Mouse (Mus musculus): ENCODE results near the gene Slc9a8. TPM values are rescaled to one million over a fixed set of nuclear protein-coding genes. Genes with fewer than 3 reads are reported as not detected.

Slc9a8 gene
- total and polyA plus RNA-seq, 2 experiments from 2014 or later: 10.7 to 51.5 TPM

DNA sequence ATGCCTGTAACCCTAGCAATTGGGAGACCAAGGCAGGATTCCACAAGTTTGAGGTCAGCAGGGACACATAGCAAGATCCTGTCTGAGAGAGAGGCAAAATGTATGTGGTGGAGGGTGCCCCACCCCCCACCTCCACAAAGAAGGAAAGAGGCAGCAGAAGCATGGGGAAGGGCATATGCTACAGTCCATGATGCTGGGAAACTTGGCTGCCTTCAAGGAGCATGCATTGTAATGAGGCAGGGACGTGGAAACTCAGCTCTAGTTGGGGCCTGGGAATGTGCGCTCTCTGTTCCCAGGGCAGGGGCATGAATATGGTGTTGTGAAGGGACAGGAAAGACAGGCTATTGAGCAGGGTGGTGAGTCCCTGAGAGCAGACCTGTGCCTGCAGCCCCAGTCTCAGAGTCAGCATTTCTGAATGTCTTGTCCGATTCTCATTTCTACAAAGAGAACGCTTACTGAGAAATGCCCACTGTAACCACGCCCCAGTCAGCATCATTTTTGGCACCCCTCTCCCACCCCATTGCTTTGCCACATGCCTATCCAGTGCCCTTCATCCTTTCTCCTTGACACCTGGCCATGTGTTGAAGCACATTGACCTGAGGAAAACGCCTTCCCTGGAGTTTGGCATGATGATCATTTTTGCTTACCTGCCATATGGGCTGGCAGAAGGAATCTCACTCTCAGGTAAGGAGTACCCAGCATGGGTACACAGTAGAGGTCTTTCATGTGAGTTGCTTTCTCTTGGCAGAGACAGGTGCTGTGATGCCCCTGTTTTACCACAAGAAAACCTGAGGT lies 37.8 kb downstream of the Slc9a8 start:
- WGBS: 88% methylated on average over 6 of the region's 6 CpGs
- no peak for TF ChIP-seq EP300 (IDR thresholded peaks at IDR 0.05; ENCODE audit: low read depth)
- no peak for TF ChIP-seq CTCF (IDR thresholded peaks at IDR 0.05; ENCODE audit: low read depth)
- Histone ChIP-seq H3K9me3 (replicated peaks; ENCODE audit: control insufficient read depth, low read length) (no peaks in the 10 kb centered on the region), H3K36me3 (replicated peaks; ENCODE audit: control insufficient read depth, insufficient read depth, low read length) (peaks cover 35% of the 10 kb centered on the region), H3K4me2 (ENCODE audit: low read depth, low read length) (no peak overlapping the region), H3K27me3 (ENCODE audit: control insufficient read depth, insufficient read depth, low read length) (no peaks in the 10 kb centered on the region), H3K9ac (replicated peaks; ENCODE audit: low read depth, low read length) (no peak overlapping the region), H3K27ac (ENCODE audit: low read depth) (no peak overlapping the region), H3K4me1 (ENCODE audit: control insufficient read depth, insufficient read depth) (no peaks in the 10 kb centered on the region), H3K4me3 (ENCODE audit: low read depth, low read length) (no peak overlapping the region)
- ATAC-seq (ENCODE audit: insufficient read depth, low read depth) (no peak), DNase-seq (ENCODE audit: low spot score) (no peak)

- Histone ChIP-seq H3K36me3 (replicated peaks; ENCODE audit: control insufficient read depth, insufficient read depth, low read length) (peaks cover 29% of the 10 kb centered on the region), H3K27me3 (ENCODE audit: control insufficient read depth, insufficient read depth, low read length) (no peaks in the 10 kb centered on the region), H3K9ac (replicated peaks; ENCODE audit: low read depth, low read length) (no peak overlapping the region), H3K4me3 (ENCODE audit: low read depth, low read length) (no peak overlapping the region), H3K4me2 (ENCODE audit: low read depth, low read length) (no peak overlapping the region), H3K4me1 (ENCODE audit: control insufficient read depth, insufficient read depth) (no peaks in the 10 kb centered on the region), H3K27ac (ENCODE audit: low read depth) (no peak overlapping the region), H3K9me3 (replicated peaks; ENCODE audit: control insufficient read depth, low read length) (no peaks in the 10 kb centered on the region)
- DNase-seq (ENCODE audit: low spot score) (peak; percentile 51), ATAC-seq (ENCODE audit: insufficient read depth, low read depth) (peak; percentile 85)
- WGBS: 50% methylated on average over 6 of the region's 6 CpGs
- TF ChIP-seq EP300 (IDR thresholded peaks at IDR 0.05; ENCODE audit: low read depth) (no peak), CTCF (IDR thresholded peaks at IDR 0.05; ENCODE audit: low read depth) (peak; percentile 90)
Measured at GRCm38 (mm10) chr2:167462954-167463353, 41.4 kb downstream of the Slc9a8 start.

- no peak for ATAC-seq (ENCODE audit: insufficient read depth, low read depth)
- Histone ChIP-seq H3K27ac (ENCODE audit: low read depth) (no peak overlapping the region), H3K4me1 (ENCODE audit: control insufficient read depth, insufficient read depth) (no peaks in the 10 kb centered on the region), H3K9ac (replicated peaks; ENCODE audit: low read depth, low read length) (no peak overlapping the region), H3K27me3 (ENCODE audit: control insufficient read depth, insufficient read depth, low read length) (no peaks in the 10 kb centered on the region), H3K4me2 (ENCODE audit: low read depth, low read length) (no peak overlapping the region), H3K4me3 (ENCODE audit: low read depth, low read length) (no peak overlapping the region), H3K9me3 (replicated peaks; ENCODE audit: control insufficient read depth, low read length) (no peaks in the 10 kb centered on the region), H3K36me3 (replicated peaks; ENCODE audit: control insufficient read depth, insufficient read depth, low read length) (peaks cover 31% of the 10 kb centered on the region)
- 94% methylated on average over 5 of the region's 5 CpGs for WGBS
- no peak for DNase-seq (ENCODE audit: low spot score)
- TF ChIP-seq EP300 (IDR thresholded peaks at IDR 0.05; ENCODE audit: low read depth): no peak
- no peak for TF ChIP-seq CTCF (IDR thresholded peaks at IDR 0.05; ENCODE audit: low read depth)
Measured at GRCm38 (mm10) chr2:167463802-167464201, 42.3 kb downstream of the Slc9a8 start.

- Histone ChIP-seq H3K27me3 (ENCODE audit: control insufficient read depth, insufficient read depth, low read length) (no peaks in the 10 kb centered on the region), H3K4me2 (ENCODE audit: low read depth, low read length) (no peak overlapping the region), H3K36me3 (replicated peaks; ENCODE audit: control insufficient read depth, insufficient read depth, low read length) (peaks cover 50% of the 10 kb centered on the region), H3K9ac (replicated peaks; ENCODE audit: low read depth, low read length) (no peak overlapping the region), H3K9me3 (replicated peaks; ENCODE audit: control insufficient read depth, low read length) (no peaks in the 10 kb centered on the region), H3K27ac (ENCODE audit: low read depth) (no peak overlapping the region), H3K4me3 (ENCODE audit: low read depth, low read length) (no peak overlapping the region), H3K4me1 (ENCODE audit: control insufficient read depth, insufficient read depth) (no peaks in the 10 kb centered on the region)
- 78% methylated on average over 3 of the region's 3 CpGs for WGBS
- DNase-seq (ENCODE audit: low spot score) (no peak), ATAC-seq (ENCODE audit: insufficient read depth, low read depth) (no peak)
- TF ChIP-seq CTCF (IDR thresholded peaks at IDR 0.05; ENCODE audit: low read depth) (no peak), EP300 (IDR thresholded peaks at IDR 0.05; ENCODE audit: low read depth) (no peak)
Measured at GRCm38 (mm10) chr2:167465951-167466350, 44.4 kb downstream of the Slc9a8 start.

DNA sequence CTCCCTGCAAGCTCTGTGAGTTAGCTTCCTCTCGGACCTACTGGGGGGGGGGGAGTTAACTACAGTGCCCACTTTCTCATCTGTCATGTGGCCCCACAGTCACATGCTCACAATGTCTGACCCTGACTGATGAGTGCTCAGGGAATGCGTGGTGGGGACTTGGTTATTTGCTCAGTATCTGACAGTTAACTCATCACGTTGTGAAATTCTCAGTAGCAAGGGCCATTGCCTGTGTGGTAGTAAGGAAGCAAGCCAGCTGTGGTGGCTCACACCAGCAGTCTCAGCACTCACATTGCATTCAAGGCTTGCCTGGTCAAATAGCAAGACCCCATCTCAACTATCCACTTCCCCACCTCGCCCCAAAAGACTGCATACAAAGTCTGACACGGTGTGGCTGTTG lies 45.7 kb downstream of the Slc9a8 start:
- Histone ChIP-seq H3K9ac (replicated peaks; ENCODE audit: low read depth, low read length) (no peak overlapping the region), H3K4me3 (ENCODE audit: low read depth, low read length) (no peak overlapping the region), H3K4me2 (ENCODE audit: low read depth, low read length) (no peak overlapping the region), H3K27me3 (ENCODE audit: control insufficient read depth, insufficient read depth, low read length) (no peaks in the 10 kb centered on the region), H3K27ac (ENCODE audit: low read depth) (no peak overlapping the region), H3K9me3 (replicated peaks; ENCODE audit: control insufficient read depth, low read length) (no peaks in the 10 kb centered on the region), H3K36me3 (replicated peaks; ENCODE audit: control insufficient read depth, insufficient read depth, low read length) (peaks cover 58% of the 10 kb centered on the region), H3K4me1 (ENCODE audit: control insufficient read depth, insufficient read depth) (no peaks in the 10 kb centered on the region)
- ATAC-seq (ENCODE audit: insufficient read depth, low read depth) (no peak), DNase-seq (ENCODE audit: low spot score) (no peak)
- TF ChIP-seq CTCF (IDR thresholded peaks at IDR 0.05; ENCODE audit: low read depth) (no peak), EP300 (IDR thresholded peaks at IDR 0.05; ENCODE audit: low read depth) (no peak)
- 70% methylated on average over 5 of the region's 5 CpGs for WGBS

DNA sequence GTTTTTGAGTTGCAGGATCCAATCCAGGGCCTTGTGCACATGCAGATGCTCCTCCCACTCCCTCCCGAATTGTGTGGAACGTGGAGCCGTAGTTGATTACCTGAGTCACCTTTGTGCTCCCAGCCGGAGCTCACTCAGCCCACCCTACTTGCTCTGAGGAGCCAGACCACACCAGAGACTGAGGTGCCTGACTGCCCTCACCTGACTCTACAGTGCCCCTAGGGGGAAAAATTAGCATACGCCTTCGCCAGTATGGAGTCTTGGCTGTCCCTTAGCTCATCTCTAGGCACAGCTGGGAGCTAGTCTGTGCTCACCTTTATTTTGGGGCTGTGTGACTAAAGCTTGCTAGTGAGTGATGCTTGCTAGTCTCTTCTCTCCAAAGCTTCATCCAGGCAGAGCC lies 46.9 kb downstream of the Slc9a8 start:
- no peak overlapping the region for H3K27ac ChIP-seq (ENCODE audit: low read depth)
- peaks cover 68% of the 10 kb centered on the region for H3K36me3 ChIP-seq (replicated peaks; ENCODE audit: control insufficient read depth, insufficient read depth, low read length)
- ATAC-seq (ENCODE audit: insufficient read depth, low read depth) (no peak), DNase-seq (ENCODE audit: low spot score) (no peak)
- no peaks in the 10 kb centered on the region for H3K9me3 ChIP-seq (replicated peaks; ENCODE audit: control insufficient read depth, low read length)
- H3K27me3 ChIP-seq (ENCODE audit: control insufficient read depth, insufficient read depth, low read length): no peaks in the 10 kb centered on the region
- no peaks in the 10 kb centered on the region for H3K4me1 ChIP-seq (ENCODE audit: control insufficient read depth, insufficient read depth)
- H3K4me3 ChIP-seq (ENCODE audit: low read depth, low read length): no peak overlapping the region
- no peak overlapping the region for H3K9ac ChIP-seq (replicated peaks; ENCODE audit: low read depth, low read length)
- WGBS: 88% methylated on average over 6 of the region's 6 CpGs
- TF ChIP-seq CTCF (IDR thresholded peaks at IDR 0.05; ENCODE audit: low read depth) (no peak), EP300 (IDR thresholded peaks at IDR 0.05; ENCODE audit: low read depth) (no peak)
- H3K4me2 ChIP-seq (ENCODE audit: low read depth, low read length): no peak overlapping the region
